Mouse (Mus musculus) neutrophil, adult 65 days (primary cell): ENCODE results near the gene Gm17334. TPM values are rescaled to one million over a fixed set of nuclear protein-coding genes. Genes with fewer than 3 reads are reported as not detected.

ENCODE experiments used
- total RNA-seq: library from RNA; stranded (reverse); gene quantifications from 2 replicates; pipeline ENCODE4 v1.2.4, GENCODE M21; 2023

The Gm17334 gene
- total RNA-seq = not detected in 2 replicates

DNA sequence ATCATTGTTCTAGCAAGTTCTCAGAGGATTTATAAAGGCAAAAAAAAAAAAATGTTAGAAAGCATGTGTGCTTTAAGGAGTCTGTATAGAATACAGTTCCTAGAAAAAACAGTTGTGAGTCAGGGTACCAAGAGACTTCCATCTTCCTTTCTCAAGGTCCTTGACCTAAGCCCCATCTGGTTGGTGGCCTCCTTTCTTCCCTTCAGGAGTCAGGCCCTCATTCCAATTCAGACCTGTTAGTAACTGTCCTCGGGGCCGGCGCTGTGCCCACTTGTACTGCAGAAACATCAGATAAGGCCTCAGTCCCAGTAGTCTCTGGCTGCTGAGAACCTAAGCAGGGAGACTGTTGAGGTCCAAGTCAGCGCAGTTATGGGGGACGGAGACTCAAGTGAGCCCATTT, at the start of gene Gm17334:
Gene Gm17334, minus strand, starts transcription at position 101 of the 400 bp plus-strand sequence.

GRCm38 (mm10) chr11:53769760-53770124, 3.2 kb downstream of the Gm17334 start, which contains the start of gene Irf1:
Gene Irf1 (plus strand): TSS chr11:53770014.

Other genes starting within 250 kb of the Gm17334 start
- gene Kif3a, start 205.8 kb downstream of the Gm17334 start, total RNA-seq = 2.0 and 2.2 TPM in 2 replicates
- not detected in 2 replicates for gene Il4, start 154.5 kb downstream of the Gm17334 start, total RNA-seq
- not detected in 2 replicates for gene Il13, start 138.5 kb downstream of the Gm17334 start, total RNA-seq
- 9.0 and 9.3 TPM in 2 replicates for gene Rad50, start 65.9 kb downstream of the Gm17334 start, total RNA-seq
- gene Il5, start 52.4 kb downstream of the Gm17334 start, total RNA-seq = not detected in 2 replicates
- 167 and 215 TPM in 2 replicates for gene Irf1, start 3.2 kb downstream of the Gm17334 start, total RNA-seq
- gene Gm12216, start 86.1 kb upstream of the Gm17334 start, total RNA-seq = 0.41 TPM in 1 of 2 replicates, not detected in the other
- gene Slc22a5, start 118.5 kb upstream of the Gm17334 start, total RNA-seq = 5.4 and 6.4 TPM in 2 replicates
- 1.7 and 3.2 TPM in 2 replicates for gene Slc22a21, start 207.1 kb upstream of the Gm17334 start, total RNA-seq